Mouse (Mus musculus) hematopoietic stem cell, adult 5-6 weeks (primary cell): ENCODE data around the gene Btrc. TPM values are rescaled to one million over a fixed set of nuclear protein-coding genes. Genes with fewer than 3 reads are reported as not detected.
"Not testable (repeated sequence)": the region's sequence is repeated elsewhere in the genome, so short reads cannot be mapped to it uniquely, and the experiment has no call there.

Experiments used
- ATAC-seq, 2 experiments: fragments of 125-278 bp in 1 of 2; replicated peaks in 1 of 2; 2 replicates each; pipeline ENCODE4 v1.8.0; 2016 to 2017; ENCODE audit warnings: inconsistent platforms in 2 of 2, mild to moderate bottlenecking in 2 of 2, moderate number of reproducible peaks in 2 of 2, low read depth in 1 of 2, moderate TSS enrichment in 1 of 2; ENCODE audit not compliant: low FRiP score in 2 of 2, poor library complexity in 2 of 2, severe bottlenecking in 2 of 2, insufficient read depth in 1 of 2, low TSS enrichment in 1 of 2
- total RNA-seq: library from RNA; stranded (forward); fragments of 172-1452, 232-1000 nt; gene quantifications from 2 replicates; pipeline ENCODE4 v1.2.3, GENCODE M21; 2017

The Btrc gene
- total RNA-seq, result 23.5 and 29.0 TPM in 2 replicates

DNA sequence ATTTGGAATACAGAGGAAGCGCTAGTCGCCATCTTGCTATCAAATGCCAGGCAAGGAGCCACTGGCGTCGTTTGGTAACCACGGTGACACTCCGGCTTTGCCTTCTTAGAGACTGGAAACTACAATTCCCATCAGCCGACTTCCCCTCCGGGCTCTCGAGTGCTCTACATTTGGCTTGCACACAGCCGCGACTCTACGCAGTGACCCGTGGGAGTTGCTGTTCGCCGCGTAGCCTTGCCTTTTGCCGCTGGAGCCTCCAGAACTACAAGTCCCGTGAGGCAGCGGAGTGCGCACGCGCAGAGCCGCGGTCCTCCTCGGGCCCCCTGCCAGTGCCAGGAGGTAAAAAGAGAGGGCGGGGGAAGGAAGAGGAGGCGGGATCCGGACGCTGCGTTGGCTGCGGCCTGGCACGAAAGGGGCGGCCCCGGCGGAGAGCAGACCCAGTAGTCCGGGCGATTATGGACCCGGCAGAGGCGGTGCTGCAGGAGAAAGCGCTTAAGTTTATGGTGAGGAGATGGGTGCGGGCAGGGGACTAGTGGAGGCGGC, at the start of gene Btrc:
TSS of gene Btrc (plus strand) at position 351 of the 543 bp plus-strand sequence.
- ATAC-seq, result peak; percentile 98 to 99

DNA sequence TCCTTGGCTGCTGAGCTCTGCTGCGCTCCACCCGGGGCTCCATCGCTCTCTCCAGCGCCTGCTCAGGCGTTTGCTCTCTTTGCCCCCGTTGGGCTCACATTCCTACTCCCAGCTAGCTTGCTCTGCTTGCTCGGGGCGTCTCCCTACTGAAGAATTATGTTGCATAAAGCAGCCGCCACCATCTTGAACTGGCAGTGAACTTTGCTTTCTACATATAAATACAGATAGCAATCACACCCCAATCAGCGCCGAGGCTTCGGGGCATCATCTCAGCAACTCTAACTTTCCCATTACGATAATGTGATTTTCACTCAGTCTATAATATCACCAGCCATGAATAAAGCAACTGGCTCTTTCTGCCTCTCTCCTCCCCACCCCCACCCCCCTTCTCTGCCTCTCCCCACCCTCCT, 46.1 kb upstream of the Btrc start:
- ATAC-seq, result no peak

DNA sequence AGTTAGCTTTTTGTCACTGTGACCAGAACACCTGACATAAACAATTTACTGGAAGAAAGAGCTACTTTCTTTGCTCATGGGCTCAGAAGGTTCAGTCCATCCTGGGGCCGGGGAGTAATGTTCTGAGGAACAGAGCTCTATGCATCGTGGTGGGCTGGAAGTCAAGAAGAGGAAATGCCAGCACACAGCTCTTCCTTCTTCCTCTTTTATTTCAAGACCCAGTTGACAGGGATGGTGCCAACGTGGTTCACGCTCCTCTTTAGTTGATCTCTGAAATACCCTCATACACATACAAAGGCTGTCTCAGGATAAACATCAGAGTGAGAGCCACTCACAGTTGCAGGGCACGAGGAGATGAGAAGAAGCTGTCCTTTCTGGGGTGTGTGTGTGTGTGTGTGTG, 42.5 kb upstream of the Btrc start:
- ATAC-seq, result no peak

DNA sequence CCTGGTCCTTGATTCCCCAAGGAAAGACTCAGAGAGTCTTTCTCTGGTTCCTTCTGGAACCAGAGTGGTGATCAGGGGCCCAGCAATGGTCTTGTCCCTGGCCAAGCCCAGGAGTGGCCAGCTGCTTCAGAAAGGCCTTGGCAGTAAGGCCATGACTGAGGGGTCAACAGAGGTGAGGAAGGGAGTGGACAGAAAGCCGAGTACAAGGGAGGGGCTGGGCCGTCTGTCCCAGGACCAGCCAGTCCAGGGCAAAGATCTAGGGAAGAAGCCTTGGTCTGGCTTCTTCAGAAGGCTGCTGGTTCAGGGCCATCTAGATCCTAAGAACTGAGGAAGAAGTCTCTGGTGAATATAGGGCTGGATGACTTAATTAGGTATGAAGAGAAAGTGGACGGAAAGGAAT, 34.5 kb upstream of the Btrc start:
- ATAC-seq, result no peak

DNA sequence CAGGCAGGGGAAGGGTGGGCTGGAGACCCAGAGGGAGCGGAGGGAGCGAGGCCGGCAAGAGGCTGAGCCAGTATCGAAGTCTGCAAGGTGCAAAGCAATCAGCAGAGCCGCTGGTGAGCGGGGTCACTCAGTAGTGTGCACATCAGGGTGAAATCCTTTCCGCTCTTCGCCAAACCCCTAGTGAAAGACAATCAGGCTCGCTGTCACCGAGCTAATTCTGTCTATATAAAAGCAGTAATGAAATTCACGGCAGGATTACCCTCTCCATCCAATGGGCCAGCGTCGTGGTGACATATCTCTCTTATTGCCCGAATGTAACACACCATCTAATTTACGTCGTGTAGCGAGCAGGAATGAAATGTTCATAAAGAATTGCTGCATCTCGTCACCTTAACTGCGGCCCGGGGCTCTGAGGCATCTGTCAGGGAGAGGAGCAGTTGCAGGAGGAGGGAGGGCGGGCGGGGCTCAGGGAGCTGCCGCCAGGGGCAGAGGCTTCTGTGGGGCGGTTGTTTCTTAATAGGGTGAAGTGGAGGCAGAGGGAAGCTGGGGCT, 33.7 kb upstream of the Btrc start:
- ATAC-seq, result no peak

DNA sequence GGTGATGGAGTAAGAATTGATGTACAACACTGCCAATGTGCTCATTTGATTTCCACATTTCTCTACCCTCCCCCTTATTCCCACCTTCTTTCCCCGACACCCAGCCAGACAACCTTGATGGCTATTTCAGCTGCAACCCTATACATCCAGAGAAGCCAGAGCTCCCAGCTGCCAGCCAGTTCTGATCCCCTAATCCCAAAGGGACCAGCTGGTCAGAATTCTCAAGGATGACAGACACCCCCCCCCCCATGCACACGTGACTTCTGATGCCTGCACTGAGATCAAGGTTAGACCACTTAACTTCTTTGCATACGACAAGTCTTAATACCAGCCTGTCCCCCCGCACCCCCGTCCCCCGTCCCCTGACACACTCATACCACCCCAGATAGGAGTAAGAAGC, 26.8 kb upstream of the Btrc start:
- no peak for ATAC-seq

DNA sequence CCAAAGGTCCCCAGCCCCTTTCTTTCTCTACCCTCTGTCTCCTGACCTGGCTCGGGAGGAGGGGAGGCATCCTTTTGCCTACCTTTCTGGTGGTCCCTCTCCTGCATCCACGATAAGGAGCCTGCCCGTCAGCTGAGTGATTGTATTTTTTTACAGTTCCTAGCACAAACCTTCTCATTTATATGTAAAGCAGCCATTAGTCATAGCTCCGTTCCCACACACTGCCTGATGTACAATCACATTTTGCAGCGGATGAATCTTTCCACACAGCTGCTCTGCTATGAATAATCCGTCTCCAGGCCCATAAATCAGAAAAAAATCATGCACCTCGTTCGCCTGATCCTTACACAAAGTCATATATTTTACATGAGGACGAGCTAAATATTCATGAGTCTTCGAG, 25.4 kb upstream of the Btrc start:
- ATAC-seq, result no peak

DNA sequence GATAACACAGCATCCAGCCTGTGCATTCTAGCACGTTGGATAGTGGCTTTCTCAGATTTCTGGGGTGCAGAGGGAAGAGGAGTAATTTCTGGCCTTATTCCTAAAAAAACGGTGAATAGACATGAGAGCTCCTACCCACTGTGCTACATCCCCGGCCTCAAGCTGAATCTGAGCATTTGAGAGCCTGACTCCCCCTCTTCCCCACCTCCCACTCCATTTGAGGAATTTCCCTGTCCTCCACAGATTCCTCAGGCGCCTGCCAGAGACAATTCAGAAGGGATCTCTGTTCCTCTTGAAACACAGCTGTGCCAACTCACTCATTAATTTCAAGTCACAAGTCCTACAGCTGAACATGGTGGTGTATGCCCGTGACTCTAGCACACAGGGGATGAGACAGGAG, 19.6 kb upstream of the Btrc start:
- no peak for ATAC-seq

DNA sequence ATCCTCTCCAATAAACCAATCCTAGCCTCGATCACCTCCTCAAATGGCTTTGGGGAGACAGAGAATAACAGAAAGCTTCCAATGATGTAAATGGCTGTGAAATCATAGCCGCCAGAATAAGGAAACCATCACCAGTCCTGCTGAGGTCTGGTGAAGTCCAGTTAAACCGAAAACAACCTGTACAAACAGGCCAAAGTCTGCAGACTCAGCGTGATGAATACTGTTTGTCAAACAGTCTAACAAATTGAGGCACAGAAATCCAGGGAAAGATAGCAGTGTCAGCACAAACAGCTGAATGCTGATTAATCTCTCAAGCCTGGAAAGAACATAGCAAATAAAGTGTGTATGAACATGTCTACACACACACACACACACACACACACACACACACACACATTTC, 15.3 kb upstream of the Btrc start:
- no peak for ATAC-seq

DNA sequence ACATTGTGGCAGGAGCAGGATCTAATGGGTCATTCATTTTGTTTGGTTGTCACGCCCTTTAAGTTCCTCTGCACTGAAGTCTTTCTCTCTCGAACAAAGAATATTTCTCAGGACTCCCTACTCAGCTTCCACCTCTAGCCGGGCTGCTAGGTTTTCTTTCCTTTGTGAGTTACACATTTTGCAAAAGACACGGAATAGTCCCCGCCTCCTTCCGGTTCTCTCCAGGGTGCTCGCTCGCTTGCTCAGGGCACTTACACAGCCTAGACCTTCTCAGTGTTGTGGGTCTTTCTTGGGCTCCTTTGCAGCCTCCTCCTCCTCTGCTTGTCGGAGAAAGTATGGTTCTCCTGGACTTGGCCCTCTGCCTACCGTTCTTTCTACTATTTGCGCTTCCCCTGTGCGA, 13.1 kb upstream of the Btrc start:
- no peak for ATAC-seq

DNA sequence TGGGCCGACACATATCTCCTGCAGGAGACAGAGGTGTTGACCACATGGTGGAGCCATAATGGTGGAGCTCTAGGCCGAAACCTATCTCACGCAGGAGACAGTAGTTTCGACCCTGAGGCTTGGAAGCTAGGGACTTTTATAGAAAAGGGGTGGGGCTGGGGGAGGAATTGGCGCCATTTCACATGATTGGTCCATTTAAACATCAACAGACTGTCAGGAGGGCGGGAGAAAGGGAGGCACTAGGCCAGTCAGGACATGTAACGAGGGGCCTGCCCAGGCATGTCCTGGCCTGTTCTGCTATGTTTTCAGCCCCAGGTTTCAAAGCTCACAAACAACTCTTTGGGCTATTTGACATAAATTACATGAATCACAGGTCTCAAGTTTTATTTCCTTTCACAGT, 10.8 kb upstream of the Btrc start:
- not testable (repeated sequence) for ATAC-seq

DNA sequence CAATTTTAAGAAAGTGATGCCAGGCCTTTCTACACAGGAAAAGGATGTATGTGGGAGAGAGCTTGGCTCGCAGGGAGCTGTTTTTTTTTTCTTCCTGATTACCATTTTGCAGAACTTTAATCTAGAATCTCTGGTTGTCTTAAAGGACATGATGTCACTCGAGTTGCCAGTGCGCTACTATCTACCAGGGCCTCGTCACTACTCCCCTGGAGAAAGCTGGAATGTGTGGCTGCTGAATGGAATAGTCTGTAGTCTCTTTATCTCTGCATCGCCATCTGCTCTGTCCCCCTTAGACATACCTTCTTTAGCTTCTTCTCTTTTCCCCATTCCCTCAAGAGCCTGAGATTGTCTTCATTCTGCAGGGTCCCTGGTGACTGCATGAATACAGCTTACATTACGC, 7.9 kb upstream of the Btrc start:
- ATAC-seq, result no peak

DNA sequence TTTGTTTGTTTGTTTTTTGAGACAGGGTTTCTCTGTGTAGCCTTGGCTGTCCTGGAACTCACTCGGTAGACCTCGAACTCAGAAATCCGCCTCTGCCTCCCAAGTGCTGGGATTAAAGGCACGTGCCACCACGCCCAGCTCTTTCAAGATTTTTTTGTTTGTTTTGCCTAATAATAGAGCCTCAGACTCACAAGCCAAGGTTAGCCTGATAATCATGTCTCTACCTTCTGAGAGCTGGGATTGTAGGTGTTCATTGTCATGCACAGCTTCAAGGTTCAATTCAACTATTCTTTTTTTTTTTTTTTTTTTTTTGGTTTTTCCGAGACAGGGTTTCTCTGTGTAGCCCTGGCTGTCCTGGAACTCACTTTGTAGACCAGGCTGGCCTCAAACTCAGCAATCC, 6.7 kb upstream of the Btrc start:
- ATAC-seq, result not testable (repeated sequence)

DNA sequence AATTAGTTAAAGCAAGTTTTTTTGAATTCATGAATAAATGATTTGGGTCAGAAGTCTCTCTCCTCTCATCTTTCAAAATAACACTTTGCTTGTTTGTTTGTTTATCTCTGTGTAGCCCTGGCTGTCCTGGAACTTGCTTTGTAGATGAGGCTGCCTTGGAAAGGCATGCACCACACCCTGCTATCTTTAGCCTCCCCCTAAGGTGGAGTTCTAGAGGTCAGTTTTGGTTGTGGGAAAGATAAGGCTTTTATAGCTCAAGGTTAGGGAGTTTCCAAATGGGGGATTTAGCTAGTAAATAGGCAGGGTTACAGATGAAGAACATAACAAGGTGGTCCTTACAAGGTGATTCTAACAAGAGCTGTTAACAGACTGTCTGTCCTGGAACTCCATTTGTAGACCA, 3.0 kb upstream of the Btrc start:
- no peak for ATAC-seq

DNA sequence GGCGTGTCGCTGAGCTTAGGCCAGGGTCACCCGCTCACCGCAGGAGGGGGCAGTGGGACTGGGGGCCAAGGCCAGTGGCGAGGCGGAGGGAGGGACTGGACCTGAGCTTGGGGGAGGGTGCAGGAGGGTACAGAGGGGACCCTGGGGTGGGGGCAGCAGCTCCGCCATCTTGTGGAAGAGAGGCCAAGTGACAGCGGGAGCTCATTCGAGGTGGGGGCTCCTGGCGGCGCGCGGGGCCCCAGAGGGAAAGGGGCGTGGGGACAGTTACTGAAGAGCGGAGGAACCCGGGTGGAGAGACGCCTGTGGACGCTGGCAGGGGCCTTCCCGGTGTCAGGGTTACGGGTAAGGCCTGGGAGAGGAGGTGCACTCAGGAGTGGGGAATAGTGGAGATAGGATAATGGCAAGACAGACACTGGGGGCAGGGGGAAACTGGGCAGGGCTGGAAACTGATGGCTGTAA, 428 bp downstream of the Btrc start:
- peak in 1 of 2 experiments; percentile 8; a peak in 1 of 4 replicates for ATAC-seq

DNA sequence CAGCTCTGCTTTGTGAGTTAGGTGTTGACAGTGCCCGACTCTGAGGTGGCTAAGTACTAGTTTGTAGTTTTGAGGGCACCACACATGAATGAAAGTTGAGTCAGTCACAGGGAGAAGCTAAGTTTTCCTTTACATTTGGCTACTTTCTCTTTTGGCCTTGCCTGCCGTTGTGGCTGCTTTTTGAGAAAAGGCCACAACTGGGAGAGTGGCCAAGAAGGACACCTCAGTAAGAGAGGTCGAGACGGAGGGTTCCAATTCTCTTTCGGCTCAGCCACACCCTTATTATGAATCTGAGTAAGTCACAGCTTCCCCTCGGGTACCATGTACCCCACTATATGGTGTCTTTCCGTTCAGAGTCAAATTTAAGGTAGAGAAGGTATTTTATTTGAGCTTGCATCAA, 3.1 kb downstream of the Btrc start:
- no peak for ATAC-seq

DNA sequence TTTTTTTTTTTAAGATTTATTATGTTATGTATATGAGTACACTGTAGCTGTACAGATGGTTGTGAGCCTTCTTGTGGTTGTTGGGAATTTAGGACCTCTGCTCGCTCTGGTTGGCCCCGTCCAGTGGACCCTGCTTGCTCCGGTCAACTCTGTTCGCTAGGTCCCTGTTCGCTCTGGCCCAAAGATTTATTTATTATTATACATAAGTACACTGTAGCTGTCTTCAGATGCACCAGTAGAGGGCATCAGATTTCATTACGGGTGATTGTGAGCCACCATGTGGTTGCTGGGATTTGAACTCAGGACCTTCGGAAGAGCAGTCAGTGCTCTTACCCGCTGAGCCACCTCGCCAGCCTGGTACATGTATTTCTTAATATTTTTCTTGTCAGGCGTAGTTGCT, 21.3 kb downstream of the Btrc start:
- not testable (repeated sequence) for ATAC-seq

DNA sequence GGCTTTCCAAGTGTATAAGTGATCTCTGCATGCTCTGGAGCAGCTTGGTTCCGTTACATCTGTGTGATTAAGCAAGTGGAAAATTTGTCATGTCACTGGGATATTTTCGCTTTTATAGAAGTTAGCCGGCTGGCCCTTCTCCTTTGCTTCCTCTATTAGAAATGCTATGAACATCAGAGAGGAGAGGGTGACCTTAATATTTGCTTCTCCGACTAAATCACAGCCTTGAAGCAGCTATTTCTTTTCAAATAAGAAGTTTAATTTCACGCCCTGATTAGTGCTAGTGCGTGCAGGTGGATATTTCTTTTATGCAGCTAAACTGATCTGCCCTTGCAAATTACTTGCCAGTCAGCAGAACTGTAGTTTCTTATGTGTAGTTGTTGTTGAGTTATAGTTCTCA, 25.0 kb downstream of the Btrc start:
- no peak for ATAC-seq

DNA sequence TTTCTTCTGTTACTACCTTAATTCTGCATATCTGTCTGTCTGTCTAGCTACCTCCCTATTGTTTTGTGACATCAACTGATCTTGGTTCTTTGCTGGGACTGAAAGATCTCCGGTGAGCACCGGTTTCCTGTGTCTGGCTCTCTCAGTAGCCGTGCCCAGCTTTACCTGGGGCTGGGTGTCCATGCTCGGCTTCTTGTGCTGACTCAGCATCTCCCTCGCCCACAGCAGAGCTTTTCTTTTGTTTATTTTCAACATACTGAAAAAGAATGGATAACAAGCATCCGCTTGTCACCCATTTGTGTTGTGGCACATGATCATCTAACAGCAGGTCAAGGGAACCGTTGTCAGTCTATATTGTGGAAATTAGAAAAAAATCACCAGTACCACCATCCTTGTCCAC, 30.5 kb downstream of the Btrc start:
- ATAC-seq, result no peak
